Mouse (Mus musculus): ENCODE results near the gene Fmr1.
"Not testable (repeated sequence)": the region's sequence is repeated elsewhere in the genome, so short reads cannot be mapped to it uniquely, and the experiment has no call there.

Fmr1 gene

GRCm38 (mm10) chrX:68678333-68678740 lies at the start of gene Fmr1:
Fmr1 (plus strand) TSS chrX:68678541.
- peak; percentile 97 for DNase-seq

DNA sequence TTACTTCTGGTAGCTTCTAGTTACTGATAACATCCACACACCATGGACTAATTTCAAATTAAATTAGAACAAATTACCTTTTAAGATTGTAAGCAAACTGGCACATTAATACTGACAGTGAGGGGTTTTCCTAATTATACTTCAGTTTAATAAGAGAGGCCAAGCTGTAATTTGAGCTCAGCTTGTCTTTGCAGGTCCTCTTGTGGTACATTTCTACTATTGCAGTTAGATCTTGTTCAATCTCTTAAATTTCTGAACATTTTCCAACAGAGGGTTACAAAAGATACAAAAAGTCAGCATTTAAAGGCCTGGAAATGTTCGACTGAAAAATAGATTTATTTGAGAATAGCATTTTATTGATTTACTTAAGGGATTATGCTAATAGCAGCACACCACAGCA lies 36.7 kb upstream of the Fmr1 start:
- no peak for DNase-seq

DNA sequence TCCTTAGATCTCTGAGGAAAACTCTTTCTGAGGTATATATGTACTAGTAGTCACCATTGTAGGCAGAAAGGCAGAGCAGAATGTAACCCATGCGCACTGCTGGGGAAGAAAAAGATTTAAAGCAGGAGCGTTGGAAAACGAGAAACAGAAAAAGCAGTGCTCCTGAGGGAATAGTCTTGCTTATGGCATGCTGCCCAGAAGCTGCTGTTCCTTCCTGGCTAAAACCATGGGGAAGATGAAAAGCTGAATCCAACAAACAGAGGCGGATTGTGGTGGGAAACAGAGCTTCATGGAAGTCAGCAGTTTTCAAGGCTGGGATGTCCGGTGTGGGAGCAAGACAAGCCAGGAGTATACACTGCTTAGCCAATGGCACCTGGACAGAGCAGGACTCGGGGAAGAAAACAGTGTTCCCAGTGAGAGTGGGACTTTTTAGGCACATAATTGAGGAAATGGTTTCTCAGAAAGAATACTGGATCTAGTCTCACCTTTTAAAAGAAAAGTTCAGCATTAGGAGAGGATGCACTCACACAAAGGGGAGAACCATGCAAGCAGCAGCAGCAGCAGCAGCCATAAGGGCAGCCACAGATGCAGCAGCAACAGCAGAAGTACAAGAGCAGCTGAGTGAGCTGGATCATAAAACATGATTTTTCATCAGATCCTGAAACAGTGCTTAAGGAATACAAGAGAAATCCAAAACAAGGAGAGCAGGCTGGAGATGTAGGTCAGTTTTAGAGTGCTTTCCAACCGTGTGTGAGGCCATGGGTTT lies 33.0 kb upstream of the Fmr1 start:
- no peak for DNase-seq

- DNase-seq: no peak
Observed at GRCm38 (mm10) chrX:68677508-68677907, 833 bp upstream of the Fmr1 start.

- DNase-seq: no peak
Observed at GRCm38 (mm10) chrX:68678815-68679486, 610 bp downstream of the Fmr1 start.

DNA sequence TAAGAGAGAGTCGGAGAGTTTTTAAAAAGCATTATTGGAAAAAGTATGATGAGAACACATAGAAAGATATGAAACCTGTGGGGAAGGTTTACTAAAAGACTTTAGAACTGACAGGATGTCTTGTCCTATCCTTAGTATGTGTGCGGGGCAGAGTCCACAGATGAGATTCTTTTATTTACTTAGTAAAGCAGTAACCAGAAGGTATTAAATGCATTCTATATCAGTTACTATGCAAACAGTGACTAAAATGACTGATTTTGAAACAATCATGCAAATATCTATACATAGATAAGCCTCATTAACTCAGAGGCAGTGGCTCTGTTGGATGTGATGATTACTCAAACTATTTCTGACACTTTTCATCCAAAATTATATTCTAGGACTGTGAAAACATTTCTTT lies 6.4 kb downstream of the Fmr1 start:
- no peak for DNase-seq

- DNase-seq: not testable (repeated sequence)
Observed at GRCm38 (mm10) chrX:68691936-68692335, 13.6 kb downstream of the Fmr1 start.

GRCm38 (mm10) chrX:68736902-68737301 lies 58.6 kb downstream of the Fmr1 start:
- DNase-seq: no peak

DNA sequence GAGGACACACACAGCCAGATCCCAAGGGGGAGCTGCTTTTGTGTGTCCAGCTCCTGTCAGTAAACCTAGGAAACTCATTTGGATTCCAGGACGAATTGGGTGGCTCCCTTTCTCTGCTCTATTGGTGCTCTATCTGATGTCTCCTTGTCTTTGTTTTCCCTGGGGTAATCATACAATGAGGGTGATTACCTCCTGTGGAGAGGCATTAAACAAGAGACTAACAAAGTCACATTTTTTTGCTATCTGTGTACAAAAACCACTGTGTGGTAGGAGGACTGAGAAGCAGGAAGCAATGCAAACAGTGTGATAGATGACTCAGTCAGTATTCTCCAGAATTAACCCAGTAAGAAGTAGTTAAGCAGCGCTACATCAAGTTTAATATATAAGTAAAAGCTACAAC lies 61.7 kb downstream of the Fmr1 start:
- DNase-seq: no peak

DNA sequence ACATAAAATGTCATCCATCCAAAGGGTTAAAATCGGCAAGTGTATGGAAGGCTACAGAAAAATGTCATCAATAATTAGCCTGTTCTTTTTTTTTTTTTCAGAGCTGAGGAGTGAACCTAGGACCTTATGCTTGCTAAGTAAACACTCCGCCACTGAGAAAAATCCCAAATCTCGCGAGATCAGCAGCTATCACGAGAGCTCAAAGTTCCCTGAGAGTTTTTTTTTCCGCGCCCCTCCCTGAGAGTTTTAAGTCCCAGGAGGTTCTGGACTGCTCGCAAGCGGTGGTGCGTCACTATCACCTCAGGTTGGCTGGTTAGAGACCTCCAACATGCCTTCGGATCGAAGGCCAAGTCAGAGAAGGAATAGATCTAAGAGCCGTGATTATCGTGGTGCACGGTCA lies 83.3 kb downstream of the Fmr1 start, which contains the start of gene Fmr1nb:
Gene Fmr1nb, plus strand, starts transcription at position 234 of the 400 bp plus-strand sequence.
- DNase-seq: no peak
